Mouse (Mus musculus): ENCODE data around the gene Tulp3. TPM values are rescaled to one million over a fixed set of nuclear protein-coding genes. Genes with fewer than 3 reads are reported as not detected.

The Tulp3 gene
- polyA plus RNA-seq (2012; rRNA removed; ENCODE audit: low replicate concordance): 25.0 and 33.1 TPM in 2 replicates

GRCm38 (mm10) chr6:128355726-128356416, at the start of gene Tulp3:
TSS of gene Tulp3 (minus strand) at chr6:128355851.

GRCm38 (mm10) chr6:128398996-128399395, 43.3 kb upstream of the Tulp3 start, which contains the start of gene Nrip2:
TSS of gene Nrip2 (plus strand) at chr6:128399296.

GRCm38 (mm10) chr6:128375192-128375591, 19.5 kb upstream of the Tulp3 start, which contains the start of the genes Tex52 and Gm44596:
TSS of gene Tex52 (plus strand) at chr6:128375456.
TSS of gene Gm44596 (plus strand) at chr6:128375503.

GRCm38 (mm10) chr6:128362381-128363006, 6.8 kb upstream of the Tulp3 start, which contains the start of the genes Rhno1 and Foxm1:
TSS of gene Rhno1 (minus strand) at chr6:128362911.
TSS of gene Foxm1 (plus strand) at chr6:128362967.

GRCm38 (mm10) chr6:128300134-128301001, 55.3 kb downstream of the Tulp3 start, which contains the start of gene Tead4:
TSS of gene Tead4 (minus strand) at chr6:128300823.

Other genes with a start within 250 kb of the Tulp3 start
- 83.2 and 136 TPM in 2 replicates for gene Tspan9, start 212.3 kb downstream of the Tulp3 start, polyA plus RNA-seq (2012; rRNA removed; ENCODE audit: low replicate concordance)
- gene Tead4, start 55.0 kb downstream of the Tulp3 start, polyA plus RNA-seq (2012; rRNA removed; ENCODE audit: low replicate concordance): 2.0 and 2.2 TPM in 2 replicates
- 9.2 and 21.4 TPM in 2 replicates for gene Rhno1, start 7.1 kb upstream of the Tulp3 start, polyA plus RNA-seq (2012; rRNA removed; ENCODE audit: low replicate concordance)
- gene Foxm1, start 7.1 kb upstream of the Tulp3 start, polyA plus RNA-seq (2012; rRNA removed; ENCODE audit: low replicate concordance): 4.2 and 19.2 TPM in 2 replicates
- 0.10 and 0.14 TPM in 2 replicates for gene Tex52, start 19.6 kb upstream of the Tulp3 start, polyA plus RNA-seq (2012; rRNA removed; ENCODE audit: low replicate concordance)
- not detected in 2 replicates for gene Gm44596, start 19.7 kb upstream of the Tulp3 start, polyA plus RNA-seq (2012; rRNA removed; ENCODE audit: low replicate concordance)
- gene Nrip2, start 43.4 kb upstream of the Tulp3 start, polyA plus RNA-seq (2012; rRNA removed; ENCODE audit: low replicate concordance): 8.2 and 19.7 TPM in 2 replicates
- gene Itfg2, start 69.1 kb upstream of the Tulp3 start, polyA plus RNA-seq (2012; rRNA removed; ENCODE audit: low replicate concordance): 14.2 and 36.2 TPM in 2 replicates
- gene Fkbp4, start 82.8 kb upstream of the Tulp3 start, polyA plus RNA-seq (2012; rRNA removed; ENCODE audit: low replicate concordance): 59.3 and 223 TPM in 2 replicates
- 0.04 and 0.48 TPM in 2 replicates for gene Pzp, start 170.9 kb upstream of the Tulp3 start, polyA plus RNA-seq (2012; rRNA removed; ENCODE audit: low replicate concordance)
- 6.8 TPM in 1 of 2 replicates, not detected in the other for gene A2ml1, start 225.8 kb upstream of the Tulp3 start, polyA plus RNA-seq (2012; rRNA removed; ENCODE audit: low replicate concordance)